Mouse (Mus musculus) lung, embryonic 14.5 days (tissue): ENCODE measurements around the gene Emsy. TPM values are rescaled to one million over a fixed set of nuclear protein-coding genes. Genes with fewer than 3 reads are reported as not detected.

Experiments
- ATAC-seq: fragments of 200-750 bp; cut with Nextera tagmentation; 2 replicates; pipeline ENCODE4 v1.8.0; 2017; ENCODE audit warnings: mild to moderate bottlenecking, moderate TSS enrichment, moderate library complexity; ENCODE audit not compliant: insufficient read depth
- DNase-seq: peaks from one replicate; pipeline ENCODE4 v3.0.0-alpha.2; 2015
- H3K27ac ChIP-seq: fragments of 300-500 bp; sonication (generic); 2 replicates; pipeline ENCODE4 v1.5.1; 2014; ENCODE audit warnings: low read depth, mild to moderate bottlenecking, moderate library complexity
- H3K27me3 ChIP-seq: fragments of 300-500 bp; sonication (generic); 2 replicates; pipeline ENCODE4 v1.6.1; 2014; ENCODE audit warnings: low read length, control low read depth; ENCODE audit not compliant: insufficient read depth
- H3K36me3 ChIP-seq: fragments of 300-500 bp; sonication (generic); 2 replicates; pipeline ENCODE4 v1.6.1; 2014; ENCODE audit warnings: control low read depth; ENCODE audit not compliant: insufficient read depth
- H3K4me1 ChIP-seq: fragments of 300-500 bp; sonication (generic); 2 replicates; pipeline ENCODE4 v1.6.1; 2014; ENCODE audit warnings: antibody characterized with exemption, control low read depth; ENCODE audit not compliant: insufficient read depth
- H3K4me2 ChIP-seq: fragments of 300-500 bp; sonication (generic); 2 replicates; pipeline ENCODE4 v1.6.1; 2014; ENCODE audit warnings: mild to moderate bottlenecking
- H3K4me3 ChIP-seq: fragments of 300-500 bp; sonication (generic); 2 replicates; pipeline ENCODE4 v1.5.1; 2014; ENCODE audit warnings: low read depth, low read length
- H3K9ac ChIP-seq: fragments of 300-500 bp; sonication (generic); 2 replicates; pipeline ENCODE4 v1.6.1; 2014
- H3K9me3 ChIP-seq: fragments of 300-500 bp; sonication (generic); 2 replicates; pipeline ENCODE4 v1.6.1; 2016; ENCODE audit warnings: low read depth, low read length, control low read depth
- CTCF ChIP-seq: IDR thresholded peaks from 2 replicates; pipeline ENCODE4 v1.5.1; 2016; ENCODE audit warnings: antibody characterized with exemption, low read depth
- WGBS: fragments of 180-500 bp; shearing (Covaris S2); extraction: QIAGEN DNeasy Blood & Tissue Kit; methylation state at CpG from one replicate; pipeline ENCODE4 v1.1.7; 2014; 5-methylcytosine and 5-hydroxymethylcytosine counted together
- polyA plus RNA-seq: library from polyadenylated mRNA; unstranded; fragments of >200 nt; fragmentation: Nextera tagmentation; extraction: Ambion mirVana; gene quantifications from 2 replicates; pipeline ENCODE4 v1.2.1, GENCODE M21; 2014

Emsy gene
- polyA plus RNA-seq, 1 experiment from 2014 or later = 45.5 TPM

- ATAC-seq (no peak), DNase-seq (peak; percentile 28)
- Histone ChIP-seq H3K9ac (no peak overlapping the region), H3K9me3 (no peaks in the 10 kb centered on the region), H3K27ac (no peak overlapping the region), H3K36me3 (no peaks in the 10 kb centered on the region), H3K4me1 (peaks cover 12% of the 10 kb centered on the region), H3K4me2 (no peak overlapping the region), H3K4me3 (no peak overlapping the region), H3K27me3 (no peaks in the 10 kb centered on the region)
- no peak for TF ChIP-seq CTCF
- WGBS = 56% methylated on average over 6 of the region's 6 CpGs
Observed at GRCm38 (mm10) chr7:98542731-98543142, 113.8 kb downstream of the Emsy start.

GRCm38 (mm10) chr7:98542267-98542666, 114.3 kb downstream of the Emsy start:
- no peak overlapping the region for H3K27ac ChIP-seq
- no peak overlapping the region for H3K4me3 ChIP-seq
- no peak overlapping the region for H3K9ac ChIP-seq
- H3K4me2 ChIP-seq = no peak overlapping the region
- ATAC-seq (no peak), DNase-seq (no peak)
- H3K36me3 ChIP-seq = no peaks in the 10 kb centered on the region
- WGBS = 82% methylated on average over 3 of the region's 3 CpGs
- H3K4me1 ChIP-seq = peaks cover 15% of the 10 kb centered on the region
- H3K9me3 ChIP-seq = no peaks in the 10 kb centered on the region
- no peak for TF ChIP-seq CTCF
- H3K27me3 ChIP-seq = no peaks in the 10 kb centered on the region

GRCm38 (mm10) chr7:98541564-98541963, 115.0 kb downstream of the Emsy start:
- no peak for ATAC-seq
- H3K27me3 ChIP-seq = no peaks in the 10 kb centered on the region
- no peaks in the 10 kb centered on the region for H3K36me3 ChIP-seq
- H3K4me1 ChIP-seq = peaks cover 20% of the 10 kb centered on the region
- no peak overlapping the region for H3K9ac ChIP-seq
- H3K9me3 ChIP-seq = no peaks in the 10 kb centered on the region
- no peak for DNase-seq
- H3K27ac ChIP-seq = no peak overlapping the region
- H3K4me3 ChIP-seq = no peak overlapping the region
- 67% methylated on average over 5 of the region's 5 CpGs for WGBS
- 0 out of 2 replicates have a peak, but pooled peaks have one; percentile 1 for TF ChIP-seq CTCF
- no peak overlapping the region for H3K4me2 ChIP-seq

GRCm38 (mm10) chr7:98540879-98541278, 115.7 kb downstream of the Emsy start:
- no peak overlapping the region for H3K9ac ChIP-seq
- H3K27me3 ChIP-seq = no peaks in the 10 kb centered on the region
- peaks cover 20% of the 10 kb centered on the region for H3K4me1 ChIP-seq
- H3K36me3 ChIP-seq = no peaks in the 10 kb centered on the region
- no peak for ATAC-seq
- no peak for TF ChIP-seq CTCF
- no peak overlapping the region for H3K27ac ChIP-seq
- H3K4me3 ChIP-seq = no peak overlapping the region
- DNase-seq = no peak
- 46% methylated on average over 2 of the region's 2 CpGs for WGBS
- H3K9me3 ChIP-seq = no peaks in the 10 kb centered on the region
- no peak overlapping the region for H3K4me2 ChIP-seq

- ATAC-seq = peak; percentile 42; the same call in 1 of the 2 replicates
- H3K27ac ChIP-seq = peak overlapping the region; percentile 82; the same call in 1 of the 2 replicates
- 32% methylated on average over 7 of the region's 8 CpGs for WGBS
Observed at GRCm38 (mm10) chr7:98537967-98538573, 118.5 kb downstream of the Emsy start.

GRCm38 (mm10) chr7:98537210-98537966, 119.2 kb downstream of the Emsy start:
- 31% methylated on average over 10 of the region's 10 CpGs for WGBS
- Histone ChIP-seq H3K36me3 (no peaks in the 10 kb centered on the region), H3K4me1 (peaks cover 20% of the 10 kb centered on the region), H3K4me3 (no peak overlapping the region), H3K27ac (peak overlapping the region; percentile 82), H3K9me3 (no peaks in the 10 kb centered on the region), H3K9ac (no peak overlapping the region), H3K27me3 (no peaks in the 10 kb centered on the region), H3K4me2 (no peak overlapping the region)
- no peak for TF ChIP-seq CTCF
- DNase-seq = peak; percentile 74
- ATAC-seq = peak; percentile 64

More at GRCm38 (mm10) chr7:98537967-98538573, 118.5 kb downstream of the Emsy start:
- no peak overlapping the region for H3K4me3 ChIP-seq
- no peaks in the 10 kb centered on the region for H3K27me3 ChIP-seq
- no peak overlapping the region for H3K4me2 ChIP-seq
- H3K4me1 ChIP-seq = peaks cover 20% of the 10 kb centered on the region
- peak; percentile 58 for DNase-seq
- TF ChIP-seq CTCF = no peak
- H3K9me3 ChIP-seq = no peaks in the 10 kb centered on the region
- H3K36me3 ChIP-seq = no peaks in the 10 kb centered on the region
- H3K9ac ChIP-seq = no peak overlapping the region

Other genes starting within 250 kb of the Emsy start
- gene Gucy2d, start 216.4 kb downstream of the Emsy start, polyA plus RNA-seq = not detected in 2 replicates
- 7.2 and 7.3 TPM in 2 replicates for gene Lrrc32, start 167.5 kb downstream of the Emsy start, polyA plus RNA-seq
- 81.3 and 81.9 TPM in 2 replicates for gene Thap12, start 46.3 kb upstream of the Emsy start, polyA plus RNA-seq
- gene Wnt11, start 178.3 kb upstream of the Emsy start, polyA plus RNA-seq = 21.4 and 21.5 TPM in 2 replicates